Mouse (Mus musculus) heart, postnatal 0 days (tissue): Measurements from ENCODE around the gene Kcnd3. TPM values are rescaled to one million over a fixed set of nuclear protein-coding genes. Genes with fewer than 3 reads are reported as not detected.
"Not testable (repeated sequence)": the region's sequence is repeated elsewhere in the genome, so short reads cannot be mapped to it uniquely, and the experiment has no call there.

Experiments
- ATAC-seq: fragments of 200-750 bp; cut with Nextera tagmentation; 2 replicates; pipeline ENCODE4 v1.8.0; 2017; ENCODE audit warnings: low read depth, moderate number of reproducible peaks, moderate library complexity; ENCODE audit not compliant: insufficient read depth
- DNase-seq: peaks from one replicate; pipeline ENCODE4 v3.0.0-alpha.2; 2016; ENCODE audit warnings: low spot score
- H3K27ac ChIP-seq: fragments of 300-500 bp; sonication (generic); 2 replicates; pipeline ENCODE4 v1.5.1; 2014; ENCODE audit warnings: low read depth, mild to moderate bottlenecking
- H3K27me3 ChIP-seq: fragments of 300-500 bp; sonication (generic); 2 replicates; pipeline ENCODE4 v1.6.1; 2014; ENCODE audit warnings: low read length, mixed read lengths; ENCODE audit not compliant: control insufficient read depth, insufficient read depth
- H3K36me3 ChIP-seq: fragments of 300-500 bp; sonication (generic); replicated peaks from 2 replicates; pipeline ENCODE4 v1.6.1; 2014; ENCODE audit warnings: low read length, mixed read lengths; ENCODE audit not compliant: control insufficient read depth, insufficient read depth
- H3K4me1 ChIP-seq: fragments of 300-500 bp; sonication (generic); 2 replicates; pipeline ENCODE4 v1.6.1; 2014; ENCODE audit warnings: antibody characterized with exemption; ENCODE audit not compliant: control insufficient read depth, insufficient read depth
- H3K4me2 ChIP-seq: fragments of 300-500 bp; sonication (generic); 2 replicates; pipeline ENCODE4 v1.6.1; 2014; ENCODE audit warnings: low read depth, mild to moderate bottlenecking, low read length, moderate library complexity
- H3K4me3 ChIP-seq: fragments of 300-500 bp; sonication (generic); 2 replicates; pipeline ENCODE4 v1.5.1; 2014; ENCODE audit warnings: low read depth, low read length
- H3K9ac ChIP-seq: fragments of 300-500 bp; sonication (generic); replicated peaks from 2 replicates; pipeline ENCODE4 v1.6.1; 2014; ENCODE audit warnings: low read depth, low read length, mixed read lengths
- H3K9me3 ChIP-seq: fragments of 300-500 bp; sonication (generic); replicated peaks from 2 replicates; pipeline ENCODE4 v1.6.1; 2016; ENCODE audit warnings: low read length; ENCODE audit not compliant: control insufficient read depth
- CTCF ChIP-seq: IDR thresholded peaks from 2 replicates; pipeline ENCODE4 v1.5.1; 2016; ENCODE audit warnings: antibody characterized with exemption, control low read depth, low read depth
- EP300 ChIP-seq: IDR thresholded peaks from 2 replicates; pipeline ENCODE4 v1.6.1; 2016; ENCODE audit warnings: antibody characterized with exemption, low read depth
- WGBS: fragments of 180-500 bp; shearing (Covaris S2); extraction: QIAGEN DNeasy Blood & Tissue Kit; methylation state at CpG from one replicate; pipeline ENCODE4 v1.1.7; 2014; 5-methylcytosine and 5-hydroxymethylcytosine counted together
- polyA plus RNA-seq: library from polyadenylated mRNA; unstranded; fragments of >200 nt; fragmentation: Nextera tagmentation; extraction: Ambion mirVana; gene quantifications from 2 replicates; pipeline ENCODE4 v1.2.1, GENCODE M21; 2015
- total RNA-seq: library from RNA; depleted of rRNA; stranded (reverse); fragments of >200 nt; gene quantifications from 2 replicates; pipeline ENCODE4 v1.2.3, GENCODE M21; 2014; ENCODE audit warnings: low replicate concordance

Gene Kcnd3
- total and polyA plus RNA-seq, 2 experiments from 2014 or later, result 0.27 to 2.4 TPM

GRCm38 (mm10) chr3:105699241-105699933, 247.3 kb downstream of the Kcnd3 start:
- peaks cover 63% of the 10 kb centered on the region for H3K4me1 ChIP-seq
- H3K9ac ChIP-seq, result no peak overlapping the region
- no peaks in the 10 kb centered on the region for H3K9me3 ChIP-seq
- ATAC-seq, result peak; percentile 55
- DNase-seq, result peak; percentile 85
- H3K27me3 ChIP-seq, result no peaks in the 10 kb centered on the region
- H3K4me3 ChIP-seq, result no peak overlapping the region
- WGBS, result 45% methylated on average over 3 of the region's 3 CpGs
- TF ChIP-seq CTCF (no peak), EP300 (0 out of 2 replicates have a peak, but pooled peaks have one; percentile 18)
- H3K36me3 ChIP-seq, result no peaks in the 10 kb centered on the region
- peak overlapping the region; percentile 75 for H3K27ac ChIP-seq
- no peak overlapping the region for H3K4me2 ChIP-seq

GRCm38 (mm10) chr3:105700786-105701185, 248.7 kb downstream of the Kcnd3 start:
- H3K27ac ChIP-seq, result peak overlapping the region; percentile 65
- peak overlapping the region; percentile 48 for H3K4me2 ChIP-seq
- H3K9me3 ChIP-seq, H3K4me3 ChIP-seq, DNase-seq, H3K27me3 ChIP-seq, ATAC-seq, H3K36me3 ChIP-seq, H3K9ac ChIP-seq: not testable (repeated sequence)
- TF ChIP-seq CTCF, result peak; percentile 16; the same call in 1 of the 2 replicates
- 36% methylated on average over 1 of the region's 1 CpGs for WGBS
- H3K4me1 ChIP-seq, result peaks cover 56% of the 10 kb centered on the region

- ATAC-seq, result peak; percentile 21
Observed at GRCm38 (mm10) chr3:105701399-105701798, 249.3 kb downstream of the Kcnd3 start.

GRCm38 (mm10) chr3:105703571-105703970, 251.4 kb downstream of the Kcnd3 start:
- 66% methylated on average over 6 of the region's 6 CpGs for WGBS
- Histone ChIP-seq H3K4me2 (no peak overlapping the region), H3K9ac (no peak overlapping the region), H3K4me1 (peaks cover 54% of the 10 kb centered on the region), H3K27ac (peak overlapping the region; percentile 78; the same call in 1 of the 2 replicates), H3K36me3 (no peaks in the 10 kb centered on the region), H3K9me3 (no peaks in the 10 kb centered on the region), H3K4me3 (no peak overlapping the region), H3K27me3 (no peaks in the 10 kb centered on the region)
- no peak for ATAC-seq
- TF ChIP-seq EP300 (no peak), CTCF (no peak)
- no peak for DNase-seq

More at GRCm38 (mm10) chr3:105701399-105701798, 249.3 kb downstream of the Kcnd3 start:
- TF ChIP-seq CTCF (no peak), EP300 (peak; percentile 75)
- WGBS, result 15% methylated on average over 5 of the region's 5 CpGs
- peak overlapping the region; percentile 48 for H3K4me2 ChIP-seq
- H3K4me1 ChIP-seq, result peaks cover 56% of the 10 kb centered on the region
- H3K9me3 ChIP-seq, result no peaks in the 10 kb centered on the region
- H3K27ac ChIP-seq, result peak overlapping the region; percentile 65
- no peaks in the 10 kb centered on the region for H3K36me3 ChIP-seq
- 0 out of 2 replicates have a peak overlapping the region, but pooled peaks have one; percentile 7 for H3K9ac ChIP-seq
- no peaks in the 10 kb centered on the region for H3K27me3 ChIP-seq
- H3K4me3 ChIP-seq, result no peak overlapping the region
- DNase-seq, result peak; percentile 64

- H3K4me3 ChIP-seq, result peak within 1 kb of the TSS; percentile 70
- no peaks in the 10 kb centered on the region for H3K9me3 ChIP-seq
- H3K36me3 ChIP-seq, result no peaks in the 10 kb centered on the region
- H3K27me3 ChIP-seq, result no peaks in the 10 kb centered on the region
- TF ChIP-seq CTCF, result no peak
- TF ChIP-seq EP300, result 0 out of 2 replicates have a peak, but pooled peaks have one; percentile 36
- ATAC-seq (peak; percentile 93), DNase-seq (peak; percentile 92)
- peak within 1 kb of the TSS; percentile 68 for H3K9ac ChIP-seq
- H3K4me2 ChIP-seq, result peak within 1 kb of the TSS; percentile 91
- H3K4me1 ChIP-seq, result peaks cover 54% of the 10 kb centered on the region
- 8% methylated on average over 39 of the region's 43 CpGs for WGBS
- peak within 1 kb of the TSS; percentile 78 for H3K27ac ChIP-seq
Observed at GRCm38 (mm10) chr3:105704031-105705008, 252.2 kb downstream of the Kcnd3 start, which contains the start of gene Inka2. TSS of gene Inka2 (plus strand) at chr3:105704599.
